Mouse (Mus musculus) mesoderm, embryonic 11.5 days (tissue): ENCODE measurements at regions not wholly inside any gene's neighbourhood (a gene's known extent, or its start where the extent isn't known, plus 50 kb on each side); places are given as distances from the start of the nearest gene placed in this dataset.
"Not testable (repeated sequence)": the region's sequence is repeated elsewhere in the genome, so short reads cannot be mapped to it uniquely, and the experiment has no call there.

ENCODE experiments used
- DNase-seq: peaks from one replicate; pipeline ENCODE4 v3.0.0-alpha.2; 2012; ENCODE audit warnings: low read depth, low spot score

GRCm38 (mm10) chr9:51660908-51661874, 103.9 kb upstream of the Arhgap20 start:
- peak; percentile 34 for DNase-seq

- DNase-seq: no peak
Measured at GRCm38 (mm10) chr9:51661911-51662310, 103.2 kb upstream of the Arhgap20 start.

- peak; percentile 28 for DNase-seq
Measured at GRCm38 (mm10) chr9:51664353-51664752, 100.8 kb upstream of the Arhgap20 start.

GRCm38 (mm10) chr9:51664876-51665275, 100.3 kb upstream of the Arhgap20 start:
- DNase-seq: no peak

GRCm38 (mm10) chr9:51668976-51669375, 96.2 kb upstream of the Arhgap20 start:
- not testable (repeated sequence) for DNase-seq

GRCm38 (mm10) chr9:51670531-51670930, 94.6 kb upstream of the Arhgap20 start:
- no peak for DNase-seq

GRCm38 (mm10) chr9:51686536-51686935, 78.6 kb upstream of the Arhgap20 start:
- DNase-seq: no peak

- no peak for DNase-seq
Measured at GRCm38 (mm10) chr9:51714326-51714725, 50.8 kb upstream of the Arhgap20 start.
